Mouse (Mus musculus): ENCODE data around the gene Atp2c2. TPM values are rescaled to one million over a fixed set of nuclear protein-coding genes. Genes with fewer than 3 reads are reported as not detected.

Atp2c2 gene
- polyA plus RNA-seq, 1 experiment from 2014 or later = 0.64 TPM

GRCm38 (mm10) chr8:119673976-119674555 is 25.7 kb upstream of the Atp2c2 start:
- H3K9me3 ChIP-seq = no peaks in the 10 kb centered on the region
- WGBS = 84% methylated on average over 11 of the region's 11 CpGs
- H3K36me3 ChIP-seq = no peaks in the 10 kb centered on the region
- no peak for ATAC-seq (ENCODE audit: low FRiP score, low read depth)
- no peak overlapping the region for H3K9ac ChIP-seq (replicated peaks)
- no peaks in the 10 kb centered on the region; the same call in none of the 2 replicates for H3K27me3 ChIP-seq
- H3K4me2 ChIP-seq (replicated peaks) = no peak overlapping the region
- peaks cover 17% of the 10 kb centered on the region for H3K4me1 ChIP-seq
- no peak overlapping the region for H3K27ac ChIP-seq (replicated peaks)
- no peak overlapping the region for H3K4me3 ChIP-seq

DNA sequence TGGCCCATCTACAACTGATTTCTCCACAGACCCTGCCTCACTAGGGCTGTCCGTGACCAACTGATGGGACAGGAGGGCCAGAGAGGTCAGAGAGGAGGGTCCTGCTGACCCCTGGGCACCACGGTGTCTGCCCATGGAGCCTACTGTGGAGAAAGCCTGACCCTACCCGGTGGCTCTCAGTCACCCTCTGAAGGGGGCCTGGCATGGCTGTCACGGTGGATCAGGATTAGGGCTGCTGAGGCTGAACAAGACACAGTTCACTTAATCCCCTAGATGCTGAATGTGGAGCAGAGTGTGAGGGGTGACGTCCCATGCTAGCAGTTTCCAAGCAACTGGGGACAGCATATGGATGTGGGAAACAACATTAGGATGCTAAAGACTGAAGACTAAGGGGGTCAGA is 24.4 kb upstream of the Atp2c2 start:
- Histone ChIP-seq H3K4me2 (replicated peaks) (no peak overlapping the region; the same call in 1 of the 2 replicates), H3K9ac (replicated peaks) (no peak overlapping the region), H3K27ac (replicated peaks) (peak overlapping the region; percentile 70), H3K4me3 (no peak overlapping the region), H3K27me3 (no peaks in the 10 kb centered on the region; the same call in none of the 2 replicates), H3K4me1 (peaks cover 15% of the 10 kb centered on the region), H3K36me3 (no peaks in the 10 kb centered on the region), H3K9me3 (no peaks in the 10 kb centered on the region)
- ATAC-seq (ENCODE audit: low FRiP score, low read depth) = peak; percentile 85
- WGBS = 30% methylated on average over 5 of the region's 5 CpGs

DNA sequence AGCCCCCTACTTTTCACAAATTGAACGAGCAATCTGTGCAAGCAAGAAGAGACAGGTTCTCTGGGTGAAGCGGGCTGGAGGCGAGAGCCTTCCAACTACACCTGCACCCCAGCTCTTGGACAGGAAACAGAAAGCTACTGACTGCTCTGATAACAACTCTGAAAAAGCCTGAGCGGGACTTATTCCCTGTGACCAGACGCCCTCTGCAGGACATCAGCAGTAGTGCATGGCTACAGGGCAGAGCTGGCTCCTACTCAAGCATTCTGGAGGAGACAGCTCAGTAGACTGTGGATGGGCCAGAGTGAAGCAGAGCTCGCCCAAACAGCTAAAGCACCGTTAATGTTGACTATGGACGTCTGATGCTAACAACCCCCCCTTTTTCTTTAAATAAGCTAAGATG is 23.4 kb upstream of the Atp2c2 start:
- H3K4me1 ChIP-seq = peaks cover 14% of the 10 kb centered on the region; the same call in 1 of the 2 replicates
- ATAC-seq (ENCODE audit: low FRiP score, low read depth) = no peak
- H3K9me3 ChIP-seq = no peaks in the 10 kb centered on the region
- no peak overlapping the region for H3K4me2 ChIP-seq (replicated peaks)
- no peaks in the 10 kb centered on the region for H3K36me3 ChIP-seq
- no peak overlapping the region for H3K4me3 ChIP-seq
- WGBS = 29% methylated on average over 8 of the region's 8 CpGs
- H3K27me3 ChIP-seq = no peaks in the 10 kb centered on the region; the same call in none of the 2 replicates
- no peak overlapping the region for H3K9ac ChIP-seq (replicated peaks)
- no peak overlapping the region for H3K27ac ChIP-seq (replicated peaks)

DNA sequence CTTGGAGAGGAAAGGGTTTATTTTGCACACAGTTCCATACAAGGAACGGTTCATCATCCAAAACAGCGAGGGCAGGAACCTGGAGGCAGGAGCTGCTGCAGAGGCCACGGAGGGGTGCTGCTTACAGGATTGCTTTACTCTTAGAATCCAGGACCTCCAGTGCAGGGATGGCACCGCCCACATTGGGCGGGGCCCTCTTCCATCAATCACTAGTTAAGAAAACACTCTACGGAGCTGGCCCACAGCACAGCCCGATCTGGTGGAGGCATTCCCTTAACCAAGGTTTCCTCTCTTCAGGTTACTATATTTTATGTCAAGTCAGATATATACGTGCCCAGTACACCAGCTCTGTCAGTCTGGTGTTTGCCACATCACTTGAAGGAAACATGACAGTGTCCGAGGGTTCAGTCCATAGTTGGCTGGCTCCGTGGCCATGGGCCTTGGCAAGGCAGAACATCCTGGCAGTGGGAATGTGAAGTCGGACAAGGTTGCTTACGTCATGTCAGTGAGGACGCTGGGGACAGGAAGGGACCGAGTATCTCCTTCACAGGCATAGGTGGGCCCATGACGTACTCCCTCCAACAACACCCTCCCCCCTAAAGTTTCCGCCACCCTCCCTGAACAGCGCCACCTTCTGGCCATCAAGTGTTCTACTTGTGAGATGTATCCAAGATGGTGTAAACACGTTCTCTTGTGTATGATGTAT is 21.5 kb upstream of the Atp2c2 start:
- no peak overlapping the region for H3K9ac ChIP-seq (replicated peaks)
- H3K9me3 ChIP-seq = no peaks in the 10 kb centered on the region
- H3K4me1 ChIP-seq = peaks cover 14% of the 10 kb centered on the region; the same call in 1 of the 2 replicates
- WGBS = 13% methylated on average over 18 of the region's 18 CpGs
- no peak for ATAC-seq (ENCODE audit: low FRiP score, low read depth)
- 0 out of 2 replicates have a peak overlapping the region, but pooled peaks have one; percentile 6 for H3K4me3 ChIP-seq
- no peak overlapping the region for H3K27ac ChIP-seq (replicated peaks)
- no peaks in the 10 kb centered on the region for H3K36me3 ChIP-seq
- H3K4me2 ChIP-seq (replicated peaks) = peak overlapping the region; percentile 27
- H3K27me3 ChIP-seq = no peaks in the 10 kb centered on the region

- Histone ChIP-seq H3K4me2 (replicated peaks) (no peak overlapping the region), H3K4me3 (no peak overlapping the region), H3K9ac (replicated peaks) (no peak overlapping the region), H3K36me3 (no peaks in the 10 kb centered on the region), H3K27me3 (0 out of 2 replicates have a peak, but pooled peaks cover 4% of the 10 kb centered on the region), H3K9me3 (no peaks in the 10 kb centered on the region), H3K4me1 (peaks cover 14% of the 10 kb centered on the region; the same call in 1 of the 2 replicates), H3K27ac (replicated peaks) (no peak overlapping the region)
- 74% methylated on average over 14 of the region's 14 CpGs for WGBS
- ATAC-seq (ENCODE audit: low FRiP score, low read depth) = no peak
Measured at GRCm38 (mm10) chr8:119679184-119679583, 20.6 kb upstream of the Atp2c2 start.

- no peak overlapping the region for H3K4me2 ChIP-seq (replicated peaks)
- H3K4me3 ChIP-seq = no peak overlapping the region
- peaks cover 6% of the 10 kb centered on the region; the same call in 1 of the 2 replicates for H3K27me3 ChIP-seq
- H3K9me3 ChIP-seq = no peaks in the 10 kb centered on the region
- no peaks in the 10 kb centered on the region for H3K36me3 ChIP-seq
- no peak overlapping the region for H3K9ac ChIP-seq (replicated peaks)
- 83% methylated on average over 6 of the region's 6 CpGs for WGBS
- no peak for ATAC-seq (ENCODE audit: low FRiP score, low read depth)
- no peak overlapping the region for H3K27ac ChIP-seq (replicated peaks)
- H3K4me1 ChIP-seq = 0 out of 2 replicates have a peak, but pooled peaks cover 9% of the 10 kb centered on the region
Measured at GRCm38 (mm10) chr8:119690602-119691001, 9.2 kb upstream of the Atp2c2 start.

DNA sequence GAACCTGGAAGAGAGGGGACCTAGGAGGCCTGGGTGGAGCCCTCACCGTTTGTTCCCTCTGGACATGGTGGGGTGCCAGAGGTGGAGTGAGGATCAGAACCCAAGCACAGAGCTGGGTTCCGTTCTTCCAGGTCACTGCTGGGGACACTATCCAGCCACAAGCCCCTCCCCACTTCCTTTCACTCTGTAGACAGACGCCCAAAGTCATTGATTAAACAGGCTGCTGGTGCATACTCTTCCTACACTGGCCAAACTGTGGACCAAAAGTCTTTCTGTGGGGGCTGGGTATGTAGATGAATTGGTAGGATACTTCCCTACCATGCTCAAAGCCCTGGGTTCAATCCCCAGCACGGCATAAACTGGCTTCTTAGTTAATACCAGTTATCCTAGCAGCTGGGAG is 7.8 kb upstream of the Atp2c2 start:
- no peak overlapping the region for H3K27ac ChIP-seq (replicated peaks)
- ATAC-seq (ENCODE audit: low FRiP score, low read depth) = no peak
- H3K9ac ChIP-seq (replicated peaks) = no peak overlapping the region
- WGBS = 83% methylated on average over 4 of the region's 4 CpGs
- H3K9me3 ChIP-seq = no peaks in the 10 kb centered on the region
- H3K36me3 ChIP-seq = no peaks in the 10 kb centered on the region
- H3K4me1 ChIP-seq = 0 out of 2 replicates have a peak, but pooled peaks cover 4% of the 10 kb centered on the region
- peaks cover 4% of the 10 kb centered on the region for H3K27me3 ChIP-seq
- no peak overlapping the region for H3K4me3 ChIP-seq
- H3K4me2 ChIP-seq (replicated peaks) = no peak overlapping the region

DNA sequence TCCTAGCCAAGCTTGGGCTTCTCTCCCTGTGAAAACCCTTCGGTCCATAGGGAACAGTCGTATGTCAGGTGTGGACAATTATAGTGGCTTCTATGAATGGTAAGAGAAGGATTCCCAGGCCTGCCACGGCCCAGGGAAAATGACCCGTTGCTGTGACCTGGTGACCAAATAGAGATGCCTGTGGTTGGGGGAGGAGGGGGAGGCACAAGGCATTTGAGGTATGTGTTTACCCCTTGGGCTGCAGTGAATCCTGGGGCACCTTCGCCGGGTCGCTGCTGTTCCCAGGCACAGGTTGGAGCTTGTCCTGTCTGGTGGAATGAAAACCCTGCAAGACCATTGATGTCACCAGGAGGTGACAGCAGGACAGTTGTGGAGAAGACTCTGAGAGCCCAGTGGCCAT is 5.1 kb upstream of the Atp2c2 start:
- no peak for ATAC-seq (ENCODE audit: low FRiP score, low read depth)
- peaks cover 30% of the 10 kb centered on the region for H3K27me3 ChIP-seq
- H3K9me3 ChIP-seq = no peaks in the 10 kb centered on the region
- H3K4me1 ChIP-seq = 0 out of 2 replicates have a peak, but pooled peaks cover 4% of the 10 kb centered on the region
- H3K27ac ChIP-seq (replicated peaks) = no peak overlapping the region
- no peak overlapping the region for H3K4me3 ChIP-seq
- H3K4me2 ChIP-seq (replicated peaks) = no peak overlapping the region
- 80% methylated on average over 7 of the region's 7 CpGs for WGBS
- no peaks in the 10 kb centered on the region for H3K36me3 ChIP-seq
- no peak overlapping the region for H3K9ac ChIP-seq (replicated peaks)

GRCm38 (mm10) chr8:119697163-119697562 is 2.6 kb upstream of the Atp2c2 start:
- no peaks in the 10 kb centered on the region for H3K36me3 ChIP-seq
- 86% methylated on average over 2 of the region's 2 CpGs for WGBS
- ATAC-seq (ENCODE audit: low FRiP score, low read depth) = no peak
- H3K9me3 ChIP-seq = no peaks in the 10 kb centered on the region
- no peak overlapping the region for H3K9ac ChIP-seq (replicated peaks)
- no peak overlapping the region for H3K27ac ChIP-seq (replicated peaks)
- H3K4me1 ChIP-seq = 0 out of 2 replicates have a peak, but pooled peaks cover 9% of the 10 kb centered on the region
- H3K27me3 ChIP-seq = peaks cover 55% of the 10 kb centered on the region
- H3K4me3 ChIP-seq = no peak overlapping the region
- H3K4me2 ChIP-seq (replicated peaks) = no peak overlapping the region

- Histone ChIP-seq H3K9ac (replicated peaks) (no peak overlapping the region), H3K4me1 (0 out of 2 replicates have a peak, but pooled peaks cover 9% of the 10 kb centered on the region), H3K27me3 (peaks cover 58% of the 10 kb centered on the region), H3K4me2 (replicated peaks) (no peak overlapping the region), H3K36me3 (no peaks in the 10 kb centered on the region), H3K9me3 (no peaks in the 10 kb centered on the region), H3K4me3 (no peak overlapping the region), H3K27ac (replicated peaks) (no peak overlapping the region)
- ATAC-seq (ENCODE audit: low FRiP score, low read depth) = no peak
- WGBS = 1% methylated on average over 12 of the region's 12 CpGs
Measured at GRCm38 (mm10) chr8:119698960-119699359, 849 bp upstream of the Atp2c2 start.

- Histone ChIP-seq H3K9me3 (no peaks in the 10 kb centered on the region), H3K36me3 (no peaks in the 10 kb centered on the region), H3K27ac (replicated peaks) (no peak overlapping the region), H3K27me3 (peaks cover 46% of the 10 kb centered on the region), H3K9ac (replicated peaks) (no peak overlapping the region), H3K4me2 (replicated peaks) (no peak overlapping the region), H3K4me1 (0 out of 2 replicates have a peak, but pooled peaks cover 9% of the 10 kb centered on the region), H3K4me3 (no peak overlapping the region)
- ATAC-seq (ENCODE audit: low FRiP score, low read depth) = no peak
- WGBS = 72% methylated on average over 7 of the region's 7 CpGs
Measured at GRCm38 (mm10) chr8:119702965-119703364, 3.2 kb downstream of the Atp2c2 start.

DNA sequence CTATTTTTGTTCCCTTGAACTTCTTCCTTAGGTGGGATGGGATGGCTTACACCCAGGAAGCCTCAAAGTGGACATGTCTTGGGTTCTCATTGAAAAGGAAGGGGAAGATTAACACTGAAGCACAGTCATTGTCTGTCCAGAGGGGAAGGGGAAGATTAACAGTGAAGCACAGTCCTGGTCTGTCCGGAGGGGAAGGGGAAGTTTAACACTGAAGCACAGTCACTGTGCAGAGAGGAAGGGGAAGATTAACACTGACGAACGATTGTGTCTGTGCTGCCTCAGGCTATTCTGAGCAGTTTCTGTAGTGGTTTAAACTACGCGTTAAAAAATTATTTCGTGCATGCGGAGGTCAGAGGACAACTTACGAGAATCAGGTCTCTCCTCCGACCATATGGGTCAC is 7.3 kb downstream of the Atp2c2 start:
- no peak overlapping the region for H3K9ac ChIP-seq (replicated peaks)
- ATAC-seq (ENCODE audit: low FRiP score, low read depth) = no peak
- H3K4me1 ChIP-seq = no peaks in the 10 kb centered on the region
- WGBS = 90% methylated on average over 9 of the region's 9 CpGs
- no peak overlapping the region for H3K4me3 ChIP-seq
- H3K4me2 ChIP-seq (replicated peaks) = no peak overlapping the region
- no peaks in the 10 kb centered on the region for H3K9me3 ChIP-seq
- no peaks in the 10 kb centered on the region for H3K36me3 ChIP-seq
- peaks cover 4% of the 10 kb centered on the region; the same call in 1 of the 2 replicates for H3K27me3 ChIP-seq
- no peak overlapping the region for H3K27ac ChIP-seq (replicated peaks)

Data from midbrain, embryonic 12.5 days (tissue).